Mouse (Mus musculus) thymus, adult 2 months (tissue): Measurements from ENCODE around the gene Apba2.

Experiments
- CTCF ChIP-seq: fragments of 200-500 bp; IDR thresholded peaks from 2 replicates; pipeline ENCODE4 v1.5.1; 2012; ENCODE audit warnings: mild to moderate bottlenecking, control low read depth, low read length, moderate library complexity, borderline replicate concordance; ENCODE audit not compliant: control insufficient read depth, poor library complexity, insufficient read depth; ENCODE audit errors: extremely low read depth
- POLR2A ChIP-seq: fragments of 200-500 bp; IDR thresholded peaks from 2 replicates; pipeline ENCODE4 v1.6.1; 2012; ENCODE audit warnings: mild to moderate bottlenecking, low read length, control low read depth, moderate library complexity; ENCODE audit not compliant: control insufficient read depth, poor library complexity, insufficient read depth; ENCODE audit errors: extremely low read depth

GRCm38 (mm10) chr7:64510526-64511210 is 9.2 kb downstream of the Apba2 start:
- TF ChIP-seq POLR2A (no peak), CTCF (no peak)
